Mouse (Mus musculus) lung, embryonic 16.5 days (tissue): ENCODE data around the gene Saysd1. TPM values are rescaled to one million over a fixed set of nuclear protein-coding genes. Genes with fewer than 3 reads are reported as not detected.

Experiments
- ATAC-seq: fragments of 200-750 bp; cut with Nextera tagmentation; 2 replicates; pipeline ENCODE4 v1.8.0; 2017; ENCODE audit warnings: low read depth, mild to moderate bottlenecking, moderate library complexity
- H3K27ac ChIP-seq: fragments of 300-500 bp; sonication (generic); 2 replicates; pipeline ENCODE4 v1.5.1; 2014; ENCODE audit warnings: mild to moderate bottlenecking, control low read depth, low read length
- H3K27me3 ChIP-seq: fragments of 300-500 bp; sonication (generic); 2 replicates; pipeline ENCODE4 v1.6.1; 2014; ENCODE audit warnings: low read depth, low read length, mixed read lengths; ENCODE audit not compliant: control insufficient read depth, insufficient read depth
- H3K36me3 ChIP-seq: fragments of 300-500 bp; sonication (generic); 2 replicates; pipeline ENCODE4 v1.6.1; 2014; ENCODE audit warnings: low read length; ENCODE audit not compliant: control insufficient read depth, insufficient read depth
- H3K4me1 ChIP-seq: fragments of 300-500 bp; sonication (generic); replicated peaks from 2 replicates; pipeline ENCODE4 v1.6.1; 2014; ENCODE audit warnings: low read length, mixed read lengths; ENCODE audit not compliant: control insufficient read depth, insufficient read depth
- H3K4me2 ChIP-seq: fragments of 300-500 bp; sonication (generic); 2 replicates; pipeline ENCODE4 v1.6.1; 2014; ENCODE audit warnings: low read depth, low read length, control low read depth
- H3K4me3 ChIP-seq: fragments of 300-500 bp; sonication (generic); 2 replicates; pipeline ENCODE4 v1.5.1; 2014; ENCODE audit warnings: mild to moderate bottlenecking, low read length, control low read depth
- H3K9ac ChIP-seq: fragments of 300-500 bp; sonication (generic); 2 replicates; pipeline ENCODE4 v1.6.1; 2014; ENCODE audit warnings: low read length, control low read depth
- H3K9me3 ChIP-seq: fragments of 300-500 bp; sonication (generic); 2 replicates; pipeline ENCODE4 v1.6.1; 2016; ENCODE audit warnings: low read length; ENCODE audit not compliant: control insufficient read depth
- WGBS: fragments of 180-500 bp; shearing (Covaris S2); extraction: QIAGEN DNeasy Blood & Tissue Kit; methylation state at CpG from one replicate; pipeline ENCODE4 v1.1.7; 2014; 5-methylcytosine and 5-hydroxymethylcytosine counted together
- polyA plus RNA-seq: library from polyadenylated mRNA; unstranded; fragments of >200 nt; fragmentation: Nextera tagmentation; extraction: Ambion mirVana; gene quantifications from 2 replicates; pipeline ENCODE4 v1.2.1, GENCODE M21; 2015

Saysd1 gene
- polyA plus RNA-seq, 1 experiment from 2014 or later = 12.4 TPM

DNA sequence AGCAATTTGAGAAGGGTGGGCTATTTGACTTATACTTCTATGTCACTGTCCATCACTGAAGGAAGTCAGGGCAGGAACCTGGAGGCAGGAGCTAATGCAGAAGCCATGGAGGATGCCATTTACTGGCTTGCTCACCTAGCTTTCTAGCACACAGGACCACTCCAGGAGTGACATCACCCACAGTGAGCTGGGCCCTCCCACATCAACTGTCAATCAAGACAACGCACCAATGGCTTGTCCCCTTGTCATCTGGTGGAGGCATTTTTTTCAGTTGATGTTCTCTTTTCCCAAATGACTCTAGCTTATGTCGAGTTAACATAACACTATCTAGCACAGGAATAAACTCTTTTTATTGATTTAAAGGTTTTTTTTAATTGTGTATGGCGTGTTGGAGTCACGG is 30.9 kb upstream of the Saysd1 start:
- Histone ChIP-seq H3K4me2 (no peak overlapping the region), H3K36me3 (no peaks in the 10 kb centered on the region), H3K9me3 (no peaks in the 10 kb centered on the region), H3K27ac (no peak overlapping the region), H3K27me3 (no peaks in the 10 kb centered on the region), H3K9ac (no peak overlapping the region), H3K4me1 (peaks cover 37% of the 10 kb centered on the region), H3K4me3 (no peak overlapping the region)
- ATAC-seq = no peak
- WGBS = 89% methylated on average over 4 of the region's 4 CpGs

DNA sequence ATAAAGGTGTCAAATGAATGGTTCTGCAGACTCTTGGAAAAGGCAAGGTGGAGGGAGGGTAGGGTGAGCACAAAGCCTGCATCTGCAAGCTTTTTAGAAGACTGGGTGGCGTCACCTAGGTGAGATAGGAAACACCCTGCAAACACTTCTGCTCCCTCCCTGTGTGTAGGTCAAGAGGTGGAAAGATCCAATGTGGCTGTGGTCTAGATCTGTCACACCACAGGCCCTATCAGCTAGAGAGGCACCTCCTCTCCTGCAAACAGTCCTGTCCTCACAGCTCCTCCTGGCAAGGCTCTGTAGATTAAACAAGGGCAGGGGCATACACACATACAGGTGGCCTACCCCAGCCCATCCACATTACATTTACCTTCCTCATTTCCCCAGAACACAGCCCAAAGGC is 30.1 kb upstream of the Saysd1 start:
- Histone ChIP-seq H3K4me3 (no peak overlapping the region), H3K9ac (no peak overlapping the region), H3K9me3 (no peaks in the 10 kb centered on the region), H3K4me1 (peaks cover 32% of the 10 kb centered on the region), H3K36me3 (no peaks in the 10 kb centered on the region), H3K27me3 (no peaks in the 10 kb centered on the region), H3K4me2 (no peak overlapping the region), H3K27ac (no peak overlapping the region)
- WGBS = 71% methylated on average over 1 of the region's 1 CpGs
- no peak for ATAC-seq

DNA sequence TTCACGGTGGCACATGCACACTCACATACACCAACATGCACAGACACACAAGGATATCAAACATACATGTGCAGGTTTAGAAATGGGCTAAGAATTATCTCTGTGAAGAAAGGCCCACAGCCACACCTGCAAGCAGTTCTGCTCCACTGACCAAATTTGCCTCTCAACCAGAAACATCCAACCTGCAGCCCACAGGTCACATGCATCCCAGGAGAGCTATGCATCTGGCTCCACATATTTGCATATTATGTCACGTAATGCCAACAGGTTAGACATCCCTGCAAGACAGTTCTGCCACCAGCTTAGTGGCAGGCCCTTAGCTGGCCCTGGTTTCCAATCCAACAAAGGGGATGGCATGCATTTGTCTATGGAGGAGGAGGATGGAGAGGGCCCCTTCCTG is 29.7 kb upstream of the Saysd1 start:
- H3K9ac ChIP-seq = no peak overlapping the region
- no peak overlapping the region for H3K4me2 ChIP-seq
- no peaks in the 10 kb centered on the region for H3K36me3 ChIP-seq
- peaks cover 31% of the 10 kb centered on the region for H3K4me1 ChIP-seq
- 82% methylated on average over 2 of the region's 2 CpGs for WGBS
- no peak overlapping the region for H3K27ac ChIP-seq
- no peaks in the 10 kb centered on the region for H3K9me3 ChIP-seq
- ATAC-seq = no peak
- no peak overlapping the region for H3K4me3 ChIP-seq
- H3K27me3 ChIP-seq = no peaks in the 10 kb centered on the region

DNA sequence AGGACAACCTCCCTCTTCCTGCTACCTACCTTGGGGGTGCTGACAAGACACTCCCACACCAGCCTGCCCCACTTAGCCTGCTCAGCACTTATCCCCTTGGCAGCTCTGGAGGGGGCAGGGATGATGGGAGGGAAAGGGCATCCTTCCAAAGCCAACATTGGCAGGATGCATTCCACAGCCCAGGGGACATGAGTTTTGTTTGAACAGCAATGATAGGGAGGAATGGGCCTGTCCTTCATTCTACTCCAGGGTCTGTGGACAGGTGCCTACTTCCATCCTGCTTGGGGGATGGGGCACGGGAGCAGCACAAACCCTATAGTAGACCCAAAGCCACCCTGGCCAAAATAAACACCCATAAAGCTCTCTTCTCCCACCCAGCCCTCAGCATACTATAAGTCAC is 27.1 kb upstream of the Saysd1 start:
- Histone ChIP-seq H3K4me2 (no peak overlapping the region), H3K4me3 (no peak overlapping the region), H3K9me3 (no peaks in the 10 kb centered on the region), H3K27me3 (no peaks in the 10 kb centered on the region), H3K27ac (no peak overlapping the region), H3K9ac (no peak overlapping the region), H3K4me1 (peaks cover 26% of the 10 kb centered on the region), H3K36me3 (no peaks in the 10 kb centered on the region)
- peak; percentile 81 for ATAC-seq
- 55% methylated on average over 1 of the region's 1 CpGs for WGBS

DNA sequence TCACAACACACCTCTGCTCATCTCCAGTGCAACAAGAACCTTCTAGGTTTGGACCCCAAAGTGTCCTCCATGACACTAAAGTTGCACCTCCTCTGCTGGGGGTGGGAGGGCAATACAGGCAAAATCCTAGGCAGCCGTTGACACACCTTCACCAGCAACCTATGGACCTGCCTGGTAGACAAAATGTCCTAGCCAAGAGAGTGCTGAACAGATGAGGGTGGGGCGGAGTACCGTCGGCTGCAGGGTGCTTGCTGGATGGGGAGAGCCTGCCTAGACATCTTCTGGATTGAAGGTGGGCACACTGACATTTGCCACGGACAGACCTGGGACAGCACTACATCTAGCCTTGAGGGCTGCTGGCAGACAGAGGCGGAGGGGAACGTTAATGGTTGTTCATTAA is 26.1 kb upstream of the Saysd1 start:
- H3K27ac ChIP-seq = no peak overlapping the region
- no peak overlapping the region for H3K9ac ChIP-seq
- 64% methylated on average over 7 of the region's 7 CpGs for WGBS
- H3K4me3 ChIP-seq = no peak overlapping the region
- H3K4me1 ChIP-seq = peaks cover 34% of the 10 kb centered on the region
- H3K4me2 ChIP-seq = no peak overlapping the region
- ATAC-seq = no peak
- H3K36me3 ChIP-seq = no peaks in the 10 kb centered on the region
- H3K27me3 ChIP-seq = no peaks in the 10 kb centered on the region
- no peaks in the 10 kb centered on the region for H3K9me3 ChIP-seq

DNA sequence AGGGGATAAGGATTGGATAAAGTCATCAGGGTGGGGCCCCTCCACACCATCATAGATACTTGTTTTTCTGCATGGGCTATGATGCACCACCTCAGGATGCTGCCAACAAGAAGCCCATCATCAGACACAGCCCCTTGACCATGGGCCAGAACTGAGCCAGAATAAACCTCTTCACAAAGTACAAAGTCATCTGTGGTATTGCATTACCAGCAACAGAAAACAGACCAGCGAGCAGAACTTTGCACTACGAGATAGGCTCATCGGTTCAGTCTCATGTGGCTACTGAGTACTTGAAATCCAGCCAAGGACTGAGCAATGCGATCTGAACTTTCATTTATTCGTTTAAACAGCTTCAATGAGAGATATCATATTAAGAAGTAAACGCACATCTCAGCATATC is 24.4 kb upstream of the Saysd1 start:
- Histone ChIP-seq H3K27me3 (no peaks in the 10 kb centered on the region), H3K36me3 (no peaks in the 10 kb centered on the region), H3K9ac (no peak overlapping the region), H3K4me2 (no peak overlapping the region), H3K9me3 (no peaks in the 10 kb centered on the region), H3K4me1 (peaks cover 40% of the 10 kb centered on the region), H3K4me3 (no peak overlapping the region), H3K27ac (no peak overlapping the region)
- WGBS = 30% methylated on average over 6 of the region's 6 CpGs
- no peak for ATAC-seq

DNA sequence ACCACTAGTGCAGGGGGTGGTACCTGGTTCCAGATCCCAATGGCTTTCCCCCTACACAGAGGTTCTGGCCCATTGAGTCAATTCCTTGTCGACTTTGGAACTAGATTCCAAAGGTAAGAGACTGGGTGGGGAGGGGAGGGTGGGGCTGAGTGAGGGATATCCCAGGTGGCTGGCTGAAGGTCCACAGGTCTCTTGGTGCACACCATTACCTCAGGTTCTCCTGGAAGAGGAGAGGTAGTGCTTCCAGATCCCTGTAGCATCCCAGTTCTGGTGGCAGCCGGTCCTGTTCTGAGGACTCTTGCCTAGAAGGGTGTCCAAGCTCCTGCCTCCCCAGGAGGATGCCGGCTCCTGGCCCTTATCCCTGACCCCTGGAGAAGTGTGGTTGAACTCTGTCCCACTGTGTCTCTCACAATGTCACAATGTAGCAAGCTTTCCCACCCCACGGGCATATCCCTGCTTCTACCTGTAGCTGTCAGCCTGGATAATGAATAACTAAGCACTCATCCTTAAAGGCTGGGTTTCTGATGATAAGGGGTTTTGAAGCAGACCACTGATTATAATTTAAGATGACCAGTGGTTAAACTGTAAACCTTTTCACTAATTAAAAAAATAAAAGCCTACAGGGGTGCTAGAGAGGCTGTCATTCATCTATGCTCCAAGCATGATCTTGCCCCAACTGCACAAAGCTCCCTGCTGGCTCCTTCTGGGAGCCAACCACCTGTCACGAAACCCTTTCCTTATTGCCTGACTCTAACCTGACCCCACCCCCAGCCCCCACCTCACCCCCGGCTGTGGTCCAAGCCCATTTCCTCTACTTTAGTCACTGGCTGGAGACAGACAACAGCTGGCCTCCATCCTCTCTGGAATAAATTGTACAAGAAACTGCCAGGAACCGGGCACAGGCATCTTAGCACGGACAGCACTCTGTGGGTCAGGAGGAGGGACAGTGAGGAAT is 20.7 kb upstream of the Saysd1 start:
- Histone ChIP-seq H3K9ac (no peak overlapping the region), H3K27ac (no peak overlapping the region; the same call in 1 of the 2 replicates)

DNA sequence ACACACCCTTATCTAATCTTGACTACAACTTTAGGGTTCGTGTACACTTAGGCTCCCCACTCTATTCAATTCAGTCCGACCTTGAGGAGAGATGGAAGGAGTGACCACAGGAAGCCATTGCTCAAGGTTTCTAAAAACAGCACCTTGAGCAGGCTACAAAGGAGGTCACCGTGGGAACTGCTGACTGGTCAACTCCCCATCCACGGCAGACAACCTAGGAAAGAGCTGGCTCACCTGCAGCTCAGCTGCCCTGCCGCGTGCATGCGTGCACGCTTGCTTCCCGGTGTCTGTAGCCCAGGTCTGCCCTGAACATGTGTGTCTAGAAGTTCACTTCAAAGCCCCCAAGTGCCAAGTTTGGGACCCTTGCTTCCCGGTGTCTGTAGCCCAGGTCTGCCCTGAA is 19.3 kb upstream of the Saysd1 start:
- WGBS = 76% methylated on average over 10 of the region's 10 CpGs
- Histone ChIP-seq H3K27me3 (no peaks in the 10 kb centered on the region), H3K27ac (no peak overlapping the region), H3K4me1 (peaks cover 20% of the 10 kb centered on the region), H3K4me2 (no peak overlapping the region), H3K9me3 (no peaks in the 10 kb centered on the region), H3K4me3 (no peak overlapping the region), H3K9ac (no peak overlapping the region), H3K36me3 (no peaks in the 10 kb centered on the region)
- ATAC-seq = no peak

More for the DNA sequence above, 20.7 kb upstream of the Saysd1 start:
- no peaks in the 10 kb centered on the region for H3K9me3 ChIP-seq
- no peaks in the 10 kb centered on the region for H3K27me3 ChIP-seq
- H3K4me1 ChIP-seq = peaks cover 28% of the 10 kb centered on the region
- H3K4me2 ChIP-seq = no peak overlapping the region
- WGBS = 38% methylated on average over 8 of the region's 8 CpGs
- peak; percentile 83 for ATAC-seq
- H3K36me3 ChIP-seq = no peaks in the 10 kb centered on the region
- no peak overlapping the region for H3K4me3 ChIP-seq

DNA sequence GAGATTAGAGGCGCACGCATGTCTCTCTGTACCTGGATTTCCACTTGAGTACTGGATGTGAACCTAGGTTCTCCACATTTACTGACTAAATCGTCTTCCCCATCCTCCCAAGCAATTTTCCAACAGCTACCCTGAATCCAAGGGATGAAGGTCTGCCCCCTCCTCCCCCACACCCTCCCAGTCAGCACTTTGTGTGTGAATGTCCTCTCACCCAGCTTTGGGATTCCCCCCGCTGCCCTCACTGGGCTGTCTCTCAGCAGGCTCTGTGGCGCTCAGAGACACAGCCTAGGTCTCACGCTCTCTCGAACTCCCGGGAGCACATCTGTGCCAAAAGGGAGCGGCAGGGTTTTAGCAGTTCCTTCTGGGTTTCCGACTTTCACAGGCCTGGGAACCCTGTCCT is 17.4 kb upstream of the Saysd1 start:
- no peaks in the 10 kb centered on the region for H3K27me3 ChIP-seq
- no peaks in the 10 kb centered on the region for H3K36me3 ChIP-seq
- peaks cover 14% of the 10 kb centered on the region for H3K4me1 ChIP-seq
- H3K9me3 ChIP-seq = no peaks in the 10 kb centered on the region
- no peak overlapping the region for H3K4me3 ChIP-seq
- H3K9ac ChIP-seq = no peak overlapping the region
- WGBS = 61% methylated on average over 10 of the region's 10 CpGs
- no peak overlapping the region for H3K4me2 ChIP-seq
- no peak overlapping the region for H3K27ac ChIP-seq
- no peak for ATAC-seq
